Mouse (Mus musculus): ENCODE measurements around the gene Fam172a. TPM values are rescaled to one million over a fixed set of nuclear protein-coding genes. Genes with fewer than 3 reads are reported as not detected.

Gene Fam172a
- total RNA-seq, 2 experiments from 2014 or later, result 19.3 to 21.6 TPM

- DNase-seq (ENCODE audit: low spot score in 2 of 2), result peak; percentile 42 to 53
Measured at GRCm38 (mm10) chr13:78197819-78198390, 496.1 kb downstream of the Fam172a start.

GRCm38 (mm10) chr13:78198391-78198870 lies 496.6 kb downstream of the Fam172a start:
- DNase-seq (ENCODE audit: low spot score in 2 of 2), result peak in 1 of 2 experiments; percentile 41

- peak; percentile 63 to 69 for DNase-seq (ENCODE audit: low spot score in 2 of 2)
Measured at GRCm38 (mm10) chr13:78198871-78199641, 497.2 kb downstream of the Fam172a start.

- DNase-seq (ENCODE audit: low spot score in 2 of 2), result no peak
Measured at GRCm38 (mm10) chr13:78199642-78200160, 497.9 kb downstream of the Fam172a start, which contains the start of gene Nr2f1. Gene Nr2f1 (minus strand): TSS chr13:78199757.

GRCm38 (mm10) chr13:78200407-78200806 lies 498.6 kb downstream of the Fam172a start:
- peak in 1 of 2 experiments; percentile 56 for DNase-seq (ENCODE audit: low spot score in 2 of 2)

GRCm38 (mm10) chr13:78200991-78201870 lies 499.4 kb downstream of the Fam172a start:
- peak; percentile 85 to 87 for DNase-seq (ENCODE audit: low spot score in 2 of 2)

- no peak for DNase-seq (ENCODE audit: low spot score in 2 of 2)
Measured at GRCm38 (mm10) chr13:78201871-78202565, 500.2 kb downstream of the Fam172a start.

- peak; percentile 49 to 71 for DNase-seq (ENCODE audit: low spot score in 2 of 2)
Measured at GRCm38 (mm10) chr13:78202574-78203347, 500.9 kb downstream of the Fam172a start.

- peak; percentile 62 to 64 for DNase-seq (ENCODE audit: low spot score in 2 of 2)
Measured at GRCm38 (mm10) chr13:78203348-78204061, 501.7 kb downstream of the Fam172a start.

- DNase-seq (ENCODE audit: low spot score in 2 of 2), result no peak
Measured at GRCm38 (mm10) chr13:78205426-78205825, 503.6 kb downstream of the Fam172a start.

GRCm38 (mm10) chr13:78206891-78207430 lies 505.1 kb downstream of the Fam172a start:
- DNase-seq (ENCODE audit: low spot score in 2 of 2), result no peak

- DNase-seq (ENCODE audit: low spot score in 2 of 2), result peak in 1 of 2 experiments; percentile 34
Measured at GRCm38 (mm10) chr13:78207796-78208645, 506.2 kb downstream of the Fam172a start.

GRCm38 (mm10) chr13:78208689-78209410 lies 507.0 kb downstream of the Fam172a start:
- DNase-seq (ENCODE audit: low spot score in 2 of 2), result no peak

GRCm38 (mm10) chr13:78209611-78210028 lies 507.8 kb downstream of the Fam172a start:
- peak in 1 of 2 experiments; percentile 33 for DNase-seq (ENCODE audit: low spot score in 2 of 2)

- peak; percentile 45 to 55 for DNase-seq (ENCODE audit: low spot score in 2 of 2)
Measured at GRCm38 (mm10) chr13:78210029-78210747, 508.4 kb downstream of the Fam172a start.

GRCm38 (mm10) chr13:78210748-78211089 lies 508.9 kb downstream of the Fam172a start:
- no peak for DNase-seq (ENCODE audit: low spot score in 2 of 2)
